Mouse (Mus musculus) frontal cortex, adult 2 months (tissue): Measurements from ENCODE around the gene Gm10638. TPM values are rescaled to one million over a fixed set of nuclear protein-coding genes. Genes with fewer than 3 reads are reported as not detected.

Experiments
- DNase-seq, 2 experiments: peaks; one replicate each; pipeline ENCODE4 v3.0.0; 2022; ENCODE audit warnings: low spot score in 1 of 2; ENCODE audit errors: extremely low spot score in 1 of 2
- polyA plus RNA-seq: library from polyadenylated mRNA; depleted of rRNA; stranded (reverse); fragments of >200 nt; gene quantifications from 2 replicates; pipeline ENCODE4 v1.2.3, GENCODE M21; 2012; rRNA removed

Gm10638 gene
- polyA plus RNA-seq, 1 experiment = 2.7 TPM

GRCm38 (mm10) chr8:86779207-86779606 is 33.7 kb downstream of the Gm10638 start:
- DNase-seq = no peak

- no peak for DNase-seq
Observed at GRCm38 (mm10) chr8:86781094-86781493, 35.6 kb downstream of the Gm10638 start.

- DNase-seq = no peak
Observed at GRCm38 (mm10) chr8:86786498-86786897, 41.0 kb downstream of the Gm10638 start.

- DNase-seq = no peak
Observed at GRCm38 (mm10) chr8:86787891-86788420, 42.5 kb downstream of the Gm10638 start.

- DNase-seq = no peak
Observed at GRCm38 (mm10) chr8:86789576-86789975, 44.1 kb downstream of the Gm10638 start.

GRCm38 (mm10) chr8:86791542-86791941 is 46.0 kb downstream of the Gm10638 start:
- no peak for DNase-seq

GRCm38 (mm10) chr8:86794716-86795115 is 49.2 kb downstream of the Gm10638 start:
- no peak for DNase-seq

Other genes with a start within 250 kb of the Gm10638 start
- 0.36 and 1.1 TPM in 2 replicates for gene Abcc12, start 165.0 kb upstream of the Gm10638 start, polyA plus RNA-seq
- 49.1 and 51.8 TPM in 2 replicates for gene Lonp2, start 121.7 kb upstream of the Gm10638 start, polyA plus RNA-seq
- gene Siah1a, start 235 bp downstream of the Gm10638 start, polyA plus RNA-seq = 34.8 and 35.3 TPM in 2 replicates
- 18.7 and 19.1 TPM in 2 replicates for gene N4bp1, start 139.6 kb downstream of the Gm10638 start, polyA plus RNA-seq